Comparison of ENCODE assay signal across 8 mouse cellular contexts in genomic region chr8:8659503-8660306, GRCm38 (mm10). TPM values are rescaled to one million over a fixed set of nuclear protein-coding genes. Genes with fewer than 3 reads are reported as not detected.
DNase-seq lines count a peak whose midpoint lies in the region; ATAC-seq and TF ChIP-seq lines count a peak whose summit lies in the region.

No protein-coding gene starts in this region.

- H3K4me3 ChIP-seq in ES-Bruce4 (ENCODE audit: low read depth, low read length): peak overlapping the region; percentile 47
- H3K4me3 ChIP-seq in embryonic facial prominence, embryonic 14.5 days (ENCODE audit: low read depth, low read length): peak overlapping the region; percentile 87
- peak overlapping the region; percentile 92 for H3K4me3 ChIP-seq in midbrain, embryonic 13.5 days (replicated peaks)

- H3K27ac ChIP-seq in ES-Bruce4 (ENCODE audit: insufficient read depth, low read length): no peak overlapping the region
- H3K27ac ChIP-seq in embryonic facial prominence, embryonic 14.5 days (replicated peaks; ENCODE audit: low read depth, low read length): peak overlapping the region; percentile 81
- H3K27ac ChIP-seq in midbrain, embryonic 13.5 days: peak overlapping the region; percentile 91

- WGBS in embryonic facial prominence, embryonic 14.5 days: under 1% methylated on average over 40 of the region's 53 CpGs
- WGBS in midbrain, embryonic 13.5 days: under 1% methylated on average over 53 of the region's 53 CpGs

- TF ChIP-seq EP300 in ES-Bruce4 (IDR thresholded peaks at IDR 0.05; ENCODE audit: insufficient read depth, low read depth, low read length): no peak

- no peak for ATAC-seq in embryonic facial prominence, embryonic 14.5 days (ENCODE audit: low read depth)
- ATAC-seq in midbrain, embryonic 13.5 days: no peak

- peaks cover 2% of the 10 kb centered on the region; the same call in 1 of the 2 replicates for H3K27me3 ChIP-seq in ES-Bruce4 (ENCODE audit: control insufficient read depth, insufficient read depth, low read length, poor library complexity, severe bottlenecking)
- no peaks in the 10 kb centered on the region for H3K27me3 ChIP-seq in embryonic facial prominence, embryonic 14.5 days (replicated peaks; ENCODE audit: control insufficient read depth, insufficient read depth, low read length)
- H3K27me3 ChIP-seq in midbrain, embryonic 13.5 days: peaks cover 2% of the 10 kb centered on the region

- peak overlapping the region; percentile 83 for H3K9ac ChIP-seq in ES-Bruce4 (ENCODE audit: low read depth, poor library complexity, severe bottlenecking)
- peak overlapping the region; percentile 92 for H3K9ac ChIP-seq in embryonic facial prominence, embryonic 14.5 days (ENCODE audit: low read depth, low read length)
- H3K9ac ChIP-seq in midbrain, embryonic 13.5 days (replicated peaks): peak overlapping the region; percentile 95

- intact Hi-C loops in heart, postnatal 36 days (cut with DNase I): loop anchor here (2.0 to 10.0 kb wide), 6 partner anchors 77 to 518 kb away; no protein-coding TSS in a partner anchor
- intact Hi-C loops in left cerebral cortex, postnatal 4 days (cut with DNase I): loop anchor here (5.0 to 10.0 kb wide), 4 partner anchors 37 to 528 kb away; no protein-coding TSS in a partner anchor

- no peaks in the 10 kb centered on the region for H3K4me1 ChIP-seq in ES-Bruce4 (ENCODE audit: control insufficient read depth, insufficient read depth, low read length)
- peaks cover 15% of the 10 kb centered on the region for H3K4me1 ChIP-seq in embryonic facial prominence, embryonic 14.5 days (ENCODE audit: control insufficient read depth, insufficient read depth, low read length)
- peaks cover 46% of the 10 kb centered on the region for H3K4me1 ChIP-seq in midbrain, embryonic 13.5 days (replicated peaks)

- H3K4me2 ChIP-seq in embryonic facial prominence, embryonic 14.5 days (ENCODE audit: low read depth, low read length): peak overlapping the region; percentile 69
- peak overlapping the region; percentile 79 for H3K4me2 ChIP-seq in midbrain, embryonic 13.5 days (replicated peaks)

- DNase-seq in adrenal gland, adult (ENCODE audit: inconsistent age in 2 of 2, low spot score in 1 of 2): peak; percentile 28 to 71
- DNase-seq in adrenal gland, postnatal 4 days (ENCODE audit: low spot score in 2 of 2): no peak
- DNase-seq in embryonic facial prominence, embryonic 14.5 days (ENCODE audit: low spot score): peak; percentile 51
- peak; percentile 35 to 52 for DNase-seq in heart, postnatal 36 days
- DNase-seq in left cerebral cortex, postnatal 4 days: peak; percentile 37
- DNase-seq in testis, postnatal 10 days (ENCODE audit: low spot score): peak; percentile 52

- TF ChIP-seq CTCF in ES-Bruce4 (IDR thresholded peaks at IDR 0.05; ENCODE audit: low read depth, low read length): no peak

- H3K9me3 ChIP-seq in ES-Bruce4 (replicated peaks; ENCODE audit: control insufficient read depth, insufficient read depth, low read length, poor library complexity, severe bottlenecking): no peaks in the 10 kb centered on the region
- H3K9me3 ChIP-seq in embryonic facial prominence, embryonic 14.5 days (ENCODE audit: control insufficient read depth, low read length): no peaks in the 10 kb centered on the region
- no peaks in the 10 kb centered on the region for H3K9me3 ChIP-seq in midbrain, embryonic 13.5 days

- TF ChIP-seq POLR2A in ES-Bruce4 (IDR thresholded peaks at IDR 0.05; ENCODE audit: insufficient read depth, low read length): no peak

- H3K36me3 ChIP-seq in ES-Bruce4 (ENCODE audit: control insufficient read depth, insufficient read depth, low read length, poor library complexity, severe bottlenecking): peaks cover 4% of the 10 kb centered on the region; the same call in 1 of the 2 replicates
- H3K36me3 ChIP-seq in embryonic facial prominence, embryonic 14.5 days (ENCODE audit: control insufficient read depth, insufficient read depth, low read length): no peaks in the 10 kb centered on the region
- 0 out of 2 replicates have a peak, but pooled peaks cover 3% of the 10 kb centered on the region for H3K36me3 ChIP-seq in midbrain, embryonic 13.5 days

RNA-seq across cellular contexts. Expression of gene Efnb2, which starts 1.3 kb away (rescaled TPM):
- 10 to 100 TPM; 34.2 to 41.3 TPM for total RNA-seq in adrenal gland, postnatal 4 days (2021)
- polyA plus RNA-seq in ES-Bruce4 (2011; ENCODE audit: insufficient read depth, insufficient read length, low read depth, missing spikeins): 22.8 and 27.0 TPM in 2 replicates
- polyA plus RNA-seq in embryonic facial prominence, embryonic 14.5 days (2014; fragmentation: Nextera tagmentation; extraction: Ambion mirVana): 30.0 and 30.6 TPM in 2 replicates
- total RNA-seq in heart, postnatal 36 days (2021): 10 to 100 TPM; 20.4 to 24.5 TPM
- total RNA-seq in left cerebral cortex, postnatal 4 days (2021): 100 to 1,000 TPM; 151 to 153 TPM
- polyA plus RNA-seq in midbrain, embryonic 13.5 days (2015; fragmentation: Nextera tagmentation; extraction: Ambion mirVana): 12.7 and 16.2 TPM in 2 replicates

RNA-seq across cellular contexts. Expression of gene Arglu1, which starts 30.6 kb away (rescaled TPM):
- total RNA-seq in adrenal gland, postnatal 4 days (2021): 100 to 1,000 TPM; 124 to 137 TPM
- 164 and 189 TPM in 2 replicates for polyA plus RNA-seq in ES-Bruce4 (2011; ENCODE audit: insufficient read depth, insufficient read length, low read depth, missing spikeins)
- polyA plus RNA-seq in embryonic facial prominence, embryonic 14.5 days (2014; fragmentation: Nextera tagmentation; extraction: Ambion mirVana): 116 and 131 TPM in 2 replicates
- total RNA-seq in heart, postnatal 36 days (2021): 10 to 100 TPM; 25.7 to 33.1 TPM
- 100 to 1,000 TPM; 124 to 126 TPM for total RNA-seq in left cerebral cortex, postnatal 4 days (2021)
- polyA plus RNA-seq in midbrain, embryonic 13.5 days (2015; fragmentation: Nextera tagmentation; extraction: Ambion mirVana): 191 and 193 TPM in 2 replicates

Comparison
In these comparisons a context has a peak if more than half of its experiments do, and no peak if none do; other contexts are left out.
1. DNase-seq: peak in adrenal gland, adult (2 of 2), embryonic facial prominence, embryonic 14.5 days (single experiment), heart, postnatal 36 days (2 of 2), left cerebral cortex, postnatal 4 days (single experiment) and testis, postnatal 10 days (single experiment); none in adrenal gland, postnatal 4 days (0 of 2).
2. Peak in every context shown above with its lines, with median percentiles within 50 percentile points of each other: H3K4me3 ChIP-seq and H3K9ac ChIP-seq.